Mouse (Mus musculus): Measurements from ENCODE around the gene Chic1. TPM values are rescaled to one million over a fixed set of nuclear protein-coding genes. Genes with fewer than 3 reads are reported as not detected.

Gene Chic1
- polyA plus RNA-seq (2012; rRNA removed): 0.36 and 0.40 TPM in 2 replicates

GRCm38 (mm10) chrX:103356287-103356686 is at the start of gene Chic1:
Gene Chic1 (plus strand): TSS chrX:103356476.

GRCm38 (mm10) chrX:103321146-103321545 is 35.1 kb upstream of the Chic1 start, which contains the start of gene Cdx4:
Gene Cdx4 (plus strand): TSS chrX:103321398.

GRCm38 (mm10) chrX:103414167-103414566 is 57.9 kb downstream of the Chic1 start, which contains the start of gene Tsx:
Gene Tsx (plus strand): TSS chrX:103414467.

DNA sequence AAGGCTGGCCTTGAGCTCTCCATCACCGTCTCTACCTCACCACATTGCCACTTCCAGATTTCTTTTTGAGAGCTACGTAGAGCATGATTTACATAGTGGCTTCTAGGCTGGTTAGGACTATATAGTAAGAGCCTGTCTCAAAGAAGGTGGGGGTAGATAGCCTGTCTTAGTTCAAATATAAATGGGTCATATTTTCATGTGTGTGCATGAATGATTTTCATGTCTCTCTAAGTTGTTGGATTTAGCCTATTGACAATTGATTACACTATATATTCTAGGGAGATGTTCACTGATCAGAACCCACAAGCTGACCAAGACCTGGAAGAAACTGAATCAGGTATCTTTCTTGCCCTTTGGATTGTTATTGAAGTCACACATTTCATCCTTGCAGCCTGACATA is 65.4 kb downstream of the Chic1 start, which contains the start of gene Gm26992:
Gm26992 (plus strand) TSS at position 301 of the 400 bp plus-strand sequence.

Other genes with a start within 250 kb of the Chic1 start
- gene Nap1l2, start 169.8 kb upstream of the Chic1 start, polyA plus RNA-seq (2012; rRNA removed): 1.4 and 6.0 TPM in 2 replicates
- not detected in 2 replicates for gene Cdx4, start 35.1 kb upstream of the Chic1 start, polyA plus RNA-seq (2012; rRNA removed)
- 0.50 TPM in 1 of 2 replicates, not detected in the other for gene Tsx, start 58.0 kb downstream of the Chic1 start, polyA plus RNA-seq (2012; rRNA removed)
- gene Gm26992, start 65.5 kb downstream of the Chic1 start, polyA plus RNA-seq (2012; rRNA removed): not detected in 2 replicates